Comparison of ENCODE assay signal across 18 mouse cellular contexts in genomic region chr12:69760014-69760413, GRCm38 (mm10). TPM values are rescaled to one million over a fixed set of nuclear protein-coding genes. Genes with fewer than 3 reads are reported as not detected.
DNase-seq lines count a peak whose midpoint lies in the region; ATAC-seq and TF ChIP-seq lines count a peak whose summit lies in the region.
"Had no signal": no experiment of that assay in that cellular context is flagged by ENCODE, and none has a peak within 500 bp of the region (broad histone marks: within the 10 kb centered on the region; RNA-seq: fewer than 3 reads in every experiment).

No protein-coding gene starts in this region.

- H3K36me3 ChIP-seq in intestine, embryonic 16.5 days (ENCODE audit: control insufficient read depth, insufficient read depth, low read length) = no peaks in the 10 kb centered on the region
- no peaks in the 10 kb centered on the region for H3K36me3 ChIP-seq in intestine, postnatal 0 days (ENCODE audit: control insufficient read depth, insufficient read depth)
- peaks cover 0 to 17% of the 10 kb centered on the region in 2 experiments; a peak in 2 of 4 replicates for H3K36me3 ChIP-seq in MEL (ENCODE audit: control insufficient read depth in 1 of 2, insufficient read depth in 2 of 2, low read length in 2 of 2)
- no peaks in the 10 kb centered on the region for H3K36me3 ChIP-seq in limb, embryonic 14.5 days (ENCODE audit: control insufficient read depth, insufficient read depth, low read length)
- H3K36me3 ChIP-seq: hindbrain, embryonic 13.5 days; stomach, embryonic 15.5 days had no signal

- TF ChIP-seq CTCF in intestine, postnatal 0 days (IDR thresholded peaks at IDR 0.05; ENCODE audit: low read depth) = no peak
- no peak for TF ChIP-seq CTCF in MEL (IDR thresholded peaks at IDR 0.05 in 2 of 3, conservative IDR thresholded peaks at IDR 0.05 in 1 of 3; ENCODE audit: control insufficient read depth in 1 of 3, insufficient read depth in 1 of 3, low read depth in 2 of 3, low read length in 3 of 3, poor library complexity in 1 of 3, severe bottlenecking in 1 of 3)

- no peak overlapping the region for H3K9ac ChIP-seq in intestine, embryonic 16.5 days (ENCODE audit: low read depth, low read length)
- no peak overlapping the region for H3K9ac ChIP-seq in intestine, postnatal 0 days (ENCODE audit: low read depth, low read length)
- 0 out of 2 replicates have a peak overlapping the region, but pooled peaks have one; percentile 3 for H3K9ac ChIP-seq in MEL (ENCODE audit: control insufficient read depth, low read depth, low read length, poor library complexity, severe bottlenecking)
- H3K9ac ChIP-seq in limb, embryonic 14.5 days (ENCODE audit: low read depth, low read length, severe bottlenecking) = no peak overlapping the region
- H3K9ac ChIP-seq: hindbrain, embryonic 13.5 days; stomach, embryonic 15.5 days had no signal

- no peaks in the 10 kb centered on the region for H3K9me3 ChIP-seq in intestine, embryonic 16.5 days (ENCODE audit: control insufficient read depth, low read length)
- H3K9me3 ChIP-seq in intestine, postnatal 0 days (ENCODE audit: control insufficient read depth) = no peaks in the 10 kb centered on the region
- no peaks in the 10 kb centered on the region for H3K9me3 ChIP-seq in MEL (replicated peaks; ENCODE audit: insufficient read depth, low read length)
- no peaks in the 10 kb centered on the region for H3K9me3 ChIP-seq in limb, embryonic 14.5 days (ENCODE audit: control insufficient read depth, low read length)
- H3K9me3 ChIP-seq: hindbrain, embryonic 13.5 days; stomach, embryonic 15.5 days had no signal

- peaks cover 16% of the 10 kb centered on the region; the same call in 1 of the 2 replicates for H3K4me1 ChIP-seq in intestine, embryonic 16.5 days (ENCODE audit: control insufficient read depth, insufficient read depth, low read length)
- peaks cover 3% of the 10 kb centered on the region; the same call in 1 of the 2 replicates for H3K4me1 ChIP-seq in intestine, postnatal 0 days (replicated peaks; ENCODE audit: control insufficient read depth, insufficient read depth, low read length)
- peaks cover 7 to 20% of the 10 kb centered on the region in 2 experiments for H3K4me1 ChIP-seq in MEL (ENCODE audit: control insufficient read depth in 1 of 2, insufficient read depth in 2 of 2, low read length in 2 of 2)
- peaks cover 31% of the 10 kb centered on the region for H3K4me1 ChIP-seq in limb, embryonic 14.5 days (ENCODE audit: control insufficient read depth, insufficient read depth, low read length)

- H3K4me3 ChIP-seq in intestine, embryonic 16.5 days (ENCODE audit: low read length) = no peak overlapping the region
- H3K4me3 ChIP-seq in intestine, postnatal 0 days (ENCODE audit: low read depth, low read length) = no peak overlapping the region
- H3K4me3 ChIP-seq in MEL (ENCODE audit: control insufficient read depth in 1 of 2, insufficient read depth in 1 of 2, low read depth in 2 of 2, low read length in 2 of 2) = no peak overlapping the region
- H3K4me3 ChIP-seq in limb, embryonic 14.5 days (replicated peaks; ENCODE audit: low read length) = no peak overlapping the region
- H3K4me3 ChIP-seq: hindbrain, embryonic 13.5 days; stomach, embryonic 15.5 days had no signal

- no peaks in the 10 kb centered on the region; the same call in 1 of the 2 replicates for H3K79me2 ChIP-seq in MEL (ENCODE audit: control insufficient read depth, insufficient read depth, low read length, poor library complexity)

- H3K27me3 ChIP-seq in intestine, embryonic 16.5 days (replicated peaks; ENCODE audit: control insufficient read depth, insufficient read depth, low read length) = no peaks in the 10 kb centered on the region
- no peaks in the 10 kb centered on the region for H3K27me3 ChIP-seq in intestine, postnatal 0 days (replicated peaks; ENCODE audit: control insufficient read depth, insufficient read depth, low read length)
- no peaks in the 10 kb centered on the region for H3K27me3 ChIP-seq in MEL (ENCODE audit: control insufficient read depth in 1 of 2, insufficient read depth in 2 of 2, low read length in 2 of 2)
- H3K27me3 ChIP-seq in limb, embryonic 14.5 days (ENCODE audit: control insufficient read depth, insufficient read depth, low read length) = no peaks in the 10 kb centered on the region
- H3K27me3 ChIP-seq: CH12.LX; hindbrain, embryonic 13.5 days; stomach, embryonic 15.5 days had no signal

- TF ChIP-seq POLR2A in MEL (IDR thresholded peaks at IDR 0.05; ENCODE audit: control insufficient read depth in 1 of 2, insufficient read depth in 1 of 2, low read depth in 1 of 2, low read length in 2 of 2, poor library complexity in 1 of 2) = no peak
- no peak for TF ChIP-seq POLR2A in limb, embryonic 14.5 days (IDR thresholded peaks at IDR 0.05; ENCODE audit: borderline replicate concordance, extremely low read depth, insufficient read depth, insufficient read length)

- peak; percentile 25 for DNase-seq in MEL (ENCODE audit: low read depth, low spot score)
- DNase-seq in c-Kit-positive CD71-positive TER-119-negative erythroid progenitor cells, embryonic 14.5 days (ENCODE audit: low read depth) = peak; percentile 23
- DNase-seq in limb, embryonic 14.5 days (ENCODE audit: low spot score) = peak; percentile 37
- no peak for DNase-seq in right cerebral cortex, adult 2 months (ENCODE audit: low spot score in 2 of 2)
- DNase-seq in adrenal gland, postnatal 10 days = no peak
- no peak for DNase-seq in urinary bladder, postnatal 36 days (ENCODE audit: low spot score in 2 of 2)
- DNase-seq: adrenal gland, postnatal 36 days; cerebellum, adult 18-20 months; gastrocnemius, postnatal 14 days; kidney, postnatal 4 days; right cerebral cortex, postnatal 25 days had no signal

- no peak overlapping the region for H3K4me2 ChIP-seq in intestine, embryonic 16.5 days (ENCODE audit: low read depth, low read length)
- H3K4me2 ChIP-seq in intestine, postnatal 0 days (replicated peaks; ENCODE audit: low read depth) = no peak overlapping the region
- H3K4me2 ChIP-seq in limb, embryonic 14.5 days (replicated peaks; ENCODE audit: low read depth, low read length, severe bottlenecking) = no peak overlapping the region
- H3K4me2 ChIP-seq: hindbrain, embryonic 13.5 days had no signal

- 0 out of 2 replicates have a peak overlapping the region, but pooled peaks have one; percentile 30 for H3K27ac ChIP-seq in intestine, embryonic 16.5 days (ENCODE audit: low read length)
- no peak overlapping the region for H3K27ac ChIP-seq in intestine, postnatal 0 days (ENCODE audit: low read depth, low read length)
- peak overlapping the region; percentile 28 for H3K27ac ChIP-seq in MEL (ENCODE audit: control insufficient read depth, low read depth, low read length)
- no peak overlapping the region for H3K27ac ChIP-seq in limb, embryonic 14.5 days (replicated peaks; ENCODE audit: low read depth, low read length)
- H3K27ac ChIP-seq: hindbrain, embryonic 13.5 days had no signal

- TF ChIP-seq EP300 in MEL (IDR thresholded peaks at IDR 0.05; ENCODE audit: low read depth in 1 of 2, low read length in 2 of 2) = no peak

- 41% methylated on average over 6 of the region's 6 CpGs for WGBS in intestine, embryonic 16.5 days
- WGBS in intestine, postnatal 0 days = 46% methylated on average over 6 of the region's 6 CpGs
- WGBS in limb, embryonic 14.5 days = 8% methylated on average over 6 of the region's 6 CpGs

- no peak for TF ChIP-seq RAD21 in MEL (IDR thresholded peaks at IDR 0.05; ENCODE audit: low read depth, low read length)

- ATAC-seq in intestine, embryonic 16.5 days = no peak
- ATAC-seq in intestine, postnatal 0 days = no peak
- peak; percentile 42; the same call in 1 of the 2 replicates for ATAC-seq in limb, embryonic 14.5 days (ENCODE audit: low FRiP score, low read depth)
- ATAC-seq: forebrain, embryonic 14.5 days; midbrain, embryonic 16.5 days had no signal

TF ChIP-seq in MEL, 35 proteins besides CTCF, POLR2A, EP300 and RAD21:
- no peak for TF ChIP-seq BHLHE40 (IDR thresholded peaks at IDR 0.05; ENCODE audit: borderline replicate concordance, low read depth, low read length)
- TF ChIP-seq SIN3A (IDR thresholded peaks at IDR 0.05; ENCODE audit: low read length) = no peak
- TF ChIP-seq GABPA (IDR thresholded peaks at IDR 0.05; ENCODE audit: low read depth, low read length) = no peak

RNA-seq across cellular contexts. Expression of gene Cdkl1, which starts 31.1 kb away (rescaled TPM):
- polyA plus RNA-seq in intestine, embryonic 16.5 days (2015; fragmentation: Nextera tagmentation; extraction: Ambion mirVana) = 1.5 and 2.2 TPM in 2 replicates
- polyA plus RNA-seq in intestine, postnatal 0 days (2015; fragmentation: Nextera tagmentation; extraction: Ambion mirVana) = 1.5 and 1.6 TPM in 2 replicates
- total RNA-seq in MEL (2012; rRNA removed) = 0.08 TPM in 1 of 2 replicates, not detected in the other
- polyA plus RNA-seq in MEL (2012; ENCODE audit: insufficient read depth in 1 of 2, insufficient read length in 2 of 2, low read depth in 1 of 2, low replicate concordance in 2 of 2, missing spikeins in 1 of 2) = under 1 TPM in 1 of 2 experiments, not detected in 1; 0.32 TPM
- 0.86 and 1.9 TPM in 2 replicates for polyA plus RNA-seq in limb, embryonic 14.5 days (2012; rRNA removed)
- 1.7 and 2.2 TPM in 2 replicates for polyA plus RNA-seq in limb, embryonic 14.5 days (2014; fragmentation: Nextera tagmentation; extraction: Ambion mirVana)
- 1 to 10 TPM; 3.3 to 4.3 TPM for total RNA-seq in adrenal gland, postnatal 10 days (2021)
- total RNA-seq: CH12.LX had no signal

RNA-seq across cellular contexts. Expression of gene Atp5s, which starts 35.3 kb away (rescaled TPM):
- polyA plus RNA-seq in intestine, embryonic 16.5 days (2015; fragmentation: Nextera tagmentation; extraction: Ambion mirVana) = 33.4 and 33.5 TPM in 2 replicates
- polyA plus RNA-seq in intestine, postnatal 0 days (2015; fragmentation: Nextera tagmentation; extraction: Ambion mirVana) = 26.1 and 31.6 TPM in 2 replicates
- total RNA-seq in MEL (2012; rRNA removed) = 9.4 and 13.7 TPM in 2 replicates
- polyA plus RNA-seq in MEL (2012; ENCODE audit: insufficient read depth in 1 of 2, insufficient read length in 2 of 2, low read depth in 1 of 2, low replicate concordance in 2 of 2, missing spikeins in 1 of 2) = 10 to 100 TPM in 1 of 2 experiments, not detected in 1; 12.7 TPM
- 26.1 and 29.4 TPM in 2 replicates for polyA plus RNA-seq in limb, embryonic 14.5 days (2012; rRNA removed)
- polyA plus RNA-seq in limb, embryonic 14.5 days (2014; fragmentation: Nextera tagmentation; extraction: Ambion mirVana) = 30.8 and 36.1 TPM in 2 replicates
- total RNA-seq in adrenal gland, postnatal 10 days (2021) = 10 to 100 TPM; 16.0 to 21.1 TPM

RNA-seq across cellular contexts. Expression of gene L2hgdh, which starts 35.3 kb away (rescaled TPM):
- 21.3 and 22.8 TPM in 2 replicates for polyA plus RNA-seq in intestine, embryonic 16.5 days (2015; fragmentation: Nextera tagmentation; extraction: Ambion mirVana)
- polyA plus RNA-seq in intestine, postnatal 0 days (2015; fragmentation: Nextera tagmentation; extraction: Ambion mirVana) = 13.8 and 14.3 TPM in 2 replicates
- total RNA-seq in MEL (2012; rRNA removed) = 23.9 and 31.6 TPM in 2 replicates
- polyA plus RNA-seq in MEL (2012; ENCODE audit: insufficient read depth in 1 of 2, insufficient read length in 2 of 2, low read depth in 1 of 2, low replicate concordance in 2 of 2, missing spikeins in 1 of 2) = 10 to 100 TPM in 1 of 2 experiments, not detected in 1; 18.3 TPM
- 14.7 and 14.9 TPM in 2 replicates for polyA plus RNA-seq in limb, embryonic 14.5 days (2012; rRNA removed)
- 14.5 and 17.4 TPM in 2 replicates for polyA plus RNA-seq in limb, embryonic 14.5 days (2014; fragmentation: Nextera tagmentation; extraction: Ambion mirVana)
- total RNA-seq in adrenal gland, postnatal 10 days (2021) = 10 to 100 TPM; 27.9 to 31.7 TPM

Comparison
In these comparisons a context has a peak if more than half of its experiments do, and no peak if none do; other contexts are left out.
1. H3K27ac ChIP-seq: peak in intestine, embryonic 16.5 days (single experiment) and MEL (single experiment); none in intestine, postnatal 0 days (single experiment) and limb, embryonic 14.5 days (single experiment).
2. DNase-seq: peak in MEL (single experiment), c-Kit-positive CD71-positive TER-119-negative erythroid progenitor cells, embryonic 14.5 days (single experiment) and limb, embryonic 14.5 days (single experiment); none in right cerebral cortex, adult 2 months (0 of 2), adrenal gland, postnatal 10 days (single experiment) and urinary bladder, postnatal 36 days (0 of 2).